Mouse (Mus musculus): ENCODE data around the gene Gps2. TPM values are rescaled to one million over a fixed set of nuclear protein-coding genes. Genes with fewer than 3 reads are reported as not detected.

Gps2 gene
- total and polyA plus RNA-seq, 3 experiments, result 45.8 to 305 (median 203) TPM

DNA sequence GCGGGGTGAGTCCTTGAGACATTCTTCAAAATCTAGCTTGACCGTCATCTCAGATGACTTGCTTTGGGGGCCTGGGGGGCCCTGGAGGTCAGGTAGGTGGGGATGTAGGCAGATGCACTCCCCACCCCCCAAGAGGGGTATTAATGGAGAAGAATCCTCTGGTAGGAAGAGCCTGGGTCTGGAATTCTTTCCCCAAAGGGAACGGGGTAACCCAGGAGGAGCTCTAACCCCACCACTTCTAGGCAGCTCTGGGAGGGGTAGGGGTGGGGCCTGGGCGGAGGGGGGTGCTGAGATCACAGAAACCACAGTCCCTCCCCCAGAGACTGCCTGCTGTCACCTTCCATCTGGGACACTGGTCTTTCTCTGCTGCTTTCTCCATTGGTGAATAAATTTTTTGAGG lies 18.4 kb upstream of the Gps2 start, which contains the start of gene Acap1:
Acap1 (minus strand) TSS at position 249 of the 400 bp plus-strand sequence.
- Histone ChIP-seq H3K4me1 (ENCODE audit: insufficient read depth, low read depth, low read length) (peaks cover 56% of the 10 kb centered on the region), H3K9me3 (replicated peaks) (no peaks in the 10 kb centered on the region), H3K4me3 (ENCODE audit: low read depth, low read length) (peak within 1 kb of the TSS; percentile 70), H3K27me3 (ENCODE audit: insufficient read depth, low read length) (no peaks in the 10 kb centered on the region), H3K36me3 (replicated peaks) (peaks cover 35% of the 10 kb centered on the region)
- no peak for TF ChIP-seq GATA2 (IDR thresholded peaks at IDR 0.05; ENCODE audit: borderline replicate concordance, low read depth, low read length)
- no peak for TF ChIP-seq CTCF (IDR thresholded peaks at IDR 0.05; ENCODE audit: low read depth, low read length)
- no peak for TF ChIP-seq TAL1 (conservative IDR thresholded peaks at IDR 0.05; ENCODE audit: low read depth, low read length)
- TF ChIP-seq GATA1 (IDR thresholded peaks at IDR 0.05; ENCODE audit: borderline replicate concordance, low read length), result no peak
- no peak for TF ChIP-seq POLR2AphosphoS5 (IDR thresholded peaks at IDR 0.05; ENCODE audit: insufficient replicate concordance, low read depth, low read length)
- ATAC-seq (ENCODE audit: extremely low read depth, insufficient number of reproducible peaks, low FRiP score, poor library complexity, severe bottlenecking) (peak; percentile 63), DNase-seq (ENCODE audit: low spot score) (peak; percentile 85)

DNA sequence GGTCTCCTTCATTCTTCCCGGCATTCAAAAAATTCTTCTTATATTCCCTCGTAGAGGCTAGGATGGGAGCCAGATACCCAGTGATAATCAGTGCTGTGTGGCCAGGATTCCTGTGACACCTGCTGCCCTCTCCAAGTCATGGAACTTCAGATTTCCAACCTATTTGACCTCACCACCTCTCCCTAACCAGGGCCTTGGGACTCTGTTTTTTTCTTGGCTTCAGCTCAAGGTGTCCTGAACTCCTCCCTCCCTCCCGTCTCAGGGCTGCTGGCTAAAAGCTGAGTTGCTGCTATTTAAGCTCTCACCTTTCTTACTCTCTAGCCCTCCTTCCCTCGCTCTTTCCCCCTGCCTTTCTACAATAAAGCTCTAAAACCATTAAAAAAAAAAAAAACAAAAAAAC lies 13.8 kb upstream of the Gps2 start:
- no peak for ATAC-seq (ENCODE audit: extremely low read depth, insufficient number of reproducible peaks, low FRiP score, poor library complexity, severe bottlenecking)
- TF ChIP-seq POLR2AphosphoS5 (IDR thresholded peaks at IDR 0.05; ENCODE audit: insufficient replicate concordance, low read depth, low read length), result no peak
- no peak overlapping the region for H3K4me3 ChIP-seq (ENCODE audit: low read depth, low read length)
- no peak for DNase-seq (ENCODE audit: low spot score)
- no peaks in the 10 kb centered on the region for H3K27me3 ChIP-seq (ENCODE audit: insufficient read depth, low read length)
- peaks cover 62% of the 10 kb centered on the region for H3K4me1 ChIP-seq (ENCODE audit: insufficient read depth, low read depth, low read length)
- H3K36me3 ChIP-seq (replicated peaks), result peaks cover 26% of the 10 kb centered on the region
- H3K9me3 ChIP-seq (replicated peaks), result no peaks in the 10 kb centered on the region

DNA sequence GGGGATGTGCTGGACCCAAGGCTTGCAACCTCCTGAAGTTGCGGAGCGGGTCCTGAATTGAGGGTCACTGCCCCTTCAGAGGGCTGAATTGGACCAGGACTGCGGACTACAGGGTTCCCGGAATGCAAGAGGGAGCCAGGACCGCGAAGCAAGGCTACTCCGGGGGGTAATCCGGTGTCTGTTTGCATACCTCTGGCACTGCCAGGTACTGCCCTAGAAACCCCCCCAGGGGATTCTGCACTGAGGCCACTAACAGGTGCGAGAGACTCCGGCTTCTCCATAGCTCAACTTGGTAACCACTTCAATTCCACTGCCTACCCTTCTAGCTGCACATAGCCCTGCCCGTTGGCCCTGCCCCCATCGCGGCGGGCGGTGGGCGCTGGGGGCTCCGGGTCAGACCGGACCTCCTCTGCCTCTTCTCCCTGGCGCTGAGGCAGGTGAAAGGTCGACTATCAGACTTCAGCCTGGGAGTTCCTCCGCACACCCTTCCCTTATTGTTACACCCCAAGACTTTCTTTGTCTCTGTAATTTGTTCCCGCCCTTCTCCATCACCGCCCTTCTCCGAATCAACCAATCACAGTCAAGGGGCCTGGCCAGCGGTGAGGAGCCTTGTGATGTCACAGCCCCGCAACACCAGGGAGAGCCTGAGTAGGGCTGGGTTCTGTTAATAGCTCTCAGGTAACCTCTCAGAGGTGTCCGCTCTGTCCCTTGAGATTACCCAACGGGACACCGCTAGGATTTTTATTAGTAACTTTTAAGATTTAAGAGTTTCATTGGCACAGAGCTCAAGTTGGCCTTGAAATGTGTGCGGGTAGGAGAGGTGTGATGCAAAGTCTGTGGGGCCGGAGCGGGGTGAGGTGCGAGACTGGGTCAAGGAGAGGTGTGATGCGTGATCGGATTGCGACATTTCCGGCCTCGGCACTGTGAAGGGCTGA lies 12.9 kb upstream of the Gps2 start, which contains the start of the genes 2810408A11Rik and Neurl4:
2810408A11Rik (minus strand) TSS at position 517 of the 935 bp plus-strand sequence.
Neurl4 (plus strand) TSS at position 602 of the 935 bp plus-strand sequence.
- Histone ChIP-seq H3K27me3 (ENCODE audit: insufficient read depth, low read length) (no peaks in the 10 kb centered on the region), H3K4me1 (ENCODE audit: insufficient read depth, low read depth, low read length) (peaks cover 57% of the 10 kb centered on the region), H3K9me3 (replicated peaks) (no peaks in the 10 kb centered on the region), H3K36me3 (replicated peaks) (peaks cover 34% of the 10 kb centered on the region), H3K4me3 (ENCODE audit: low read depth, low read length) (peak within 1 kb of the TSS; percentile 97)
- DNase-seq (ENCODE audit: low spot score) (peak; percentile 99), ATAC-seq (ENCODE audit: extremely low read depth, insufficient number of reproducible peaks, low FRiP score, poor library complexity, severe bottlenecking) (peak; percentile 87)
- TF ChIP-seq TAL1 (conservative IDR thresholded peaks at IDR 0.05; ENCODE audit: low read depth, low read length), result no peak

DNA sequence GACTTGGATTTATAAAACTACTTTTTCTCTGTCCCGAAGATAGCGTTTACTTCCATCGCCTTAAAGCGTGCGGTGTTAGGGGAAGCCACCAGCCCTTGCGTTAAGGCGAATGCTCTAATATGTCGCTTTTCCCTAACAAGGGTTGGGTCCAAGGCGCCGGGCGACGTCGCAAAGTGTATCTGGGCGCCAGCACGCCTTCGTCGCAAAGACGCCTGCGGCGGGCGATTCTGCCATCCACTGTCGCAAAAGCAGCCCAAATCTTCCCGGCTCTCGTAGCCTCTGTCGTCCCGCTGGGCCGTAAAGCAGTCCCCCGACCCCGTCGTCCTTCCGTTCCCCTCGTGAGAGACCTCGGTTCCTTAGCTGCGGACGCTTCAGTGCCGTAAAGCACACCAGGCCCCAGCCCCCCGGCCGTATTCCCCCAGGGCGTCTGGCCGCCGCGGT lies 12.3 kb upstream of the Gps2 start:
- TF ChIP-seq GATA1 (IDR thresholded peaks at IDR 0.05; ENCODE audit: borderline replicate concordance, low read length) (no peak), CTCF (IDR thresholded peaks at IDR 0.05; ENCODE audit: low read depth, low read length) (no peak), POLR2AphosphoS5 (IDR thresholded peaks at IDR 0.05; ENCODE audit: insufficient replicate concordance, low read depth, low read length) (no peak), GATA2 (IDR thresholded peaks at IDR 0.05; ENCODE audit: borderline replicate concordance, low read depth, low read length) (no peak), TAL1 (conservative IDR thresholded peaks at IDR 0.05; ENCODE audit: low read depth, low read length) (no peak)
- H3K27me3 ChIP-seq (ENCODE audit: insufficient read depth, low read length), result no peaks in the 10 kb centered on the region
- peak; percentile 56; the same call in 1 of the 2 replicates for ATAC-seq (ENCODE audit: extremely low read depth, insufficient number of reproducible peaks, low FRiP score, poor library complexity, severe bottlenecking)
- peak; percentile 92 for DNase-seq (ENCODE audit: low spot score)
- H3K4me1 ChIP-seq (ENCODE audit: insufficient read depth, low read depth, low read length), result peaks cover 60% of the 10 kb centered on the region
- H3K9me3 ChIP-seq (replicated peaks), result no peaks in the 10 kb centered on the region
- peak overlapping the region; percentile 97 for H3K4me3 ChIP-seq (ENCODE audit: low read depth, low read length)
- peaks cover 41% of the 10 kb centered on the region for H3K36me3 ChIP-seq (replicated peaks)

DNA sequence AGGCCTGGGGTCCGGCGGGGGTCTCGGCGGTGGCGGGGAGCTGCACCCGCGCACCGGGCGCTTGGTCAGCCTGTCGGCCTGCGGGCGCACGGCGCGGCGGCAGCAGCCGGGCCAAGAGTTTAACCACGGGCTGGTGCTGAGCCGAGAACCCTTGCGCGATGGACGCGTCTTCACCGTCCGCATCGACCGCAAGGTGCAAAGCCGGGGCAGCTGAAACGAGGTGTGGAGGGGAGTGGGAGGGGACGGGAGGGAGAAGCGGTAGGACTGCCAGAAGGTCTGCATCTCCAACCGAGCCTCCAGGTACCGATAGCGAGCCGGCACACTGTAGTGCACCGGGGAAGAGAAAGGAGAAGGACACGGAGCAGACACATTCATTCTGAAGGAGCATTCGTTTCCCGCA lies 11.7 kb upstream of the Gps2 start:
- no peaks in the 10 kb centered on the region for H3K9me3 ChIP-seq (replicated peaks)
- peaks cover 46% of the 10 kb centered on the region for H3K36me3 ChIP-seq (replicated peaks)
- peaks cover 60% of the 10 kb centered on the region for H3K4me1 ChIP-seq (ENCODE audit: insufficient read depth, low read depth, low read length)
- TF ChIP-seq CTCF (IDR thresholded peaks at IDR 0.05; ENCODE audit: low read depth, low read length), result no peak
- TF ChIP-seq TAL1 (conservative IDR thresholded peaks at IDR 0.05; ENCODE audit: low read depth, low read length), result no peak
- TF ChIP-seq POLR2AphosphoS5 (IDR thresholded peaks at IDR 0.05; ENCODE audit: insufficient replicate concordance, low read depth, low read length), result no peak
- TF ChIP-seq GATA2 (IDR thresholded peaks at IDR 0.05; ENCODE audit: borderline replicate concordance, low read depth, low read length), result no peak
- TF ChIP-seq GATA1 (IDR thresholded peaks at IDR 0.05; ENCODE audit: borderline replicate concordance, low read length), result no peak
- peak overlapping the region; percentile 97 for H3K4me3 ChIP-seq (ENCODE audit: low read depth, low read length)
- DNase-seq (ENCODE audit: low spot score) (no peak), ATAC-seq (ENCODE audit: extremely low read depth, insufficient number of reproducible peaks, low FRiP score, poor library complexity, severe bottlenecking) (no peak)
- no peaks in the 10 kb centered on the region for H3K27me3 ChIP-seq (ENCODE audit: insufficient read depth, low read length)

DNA sequence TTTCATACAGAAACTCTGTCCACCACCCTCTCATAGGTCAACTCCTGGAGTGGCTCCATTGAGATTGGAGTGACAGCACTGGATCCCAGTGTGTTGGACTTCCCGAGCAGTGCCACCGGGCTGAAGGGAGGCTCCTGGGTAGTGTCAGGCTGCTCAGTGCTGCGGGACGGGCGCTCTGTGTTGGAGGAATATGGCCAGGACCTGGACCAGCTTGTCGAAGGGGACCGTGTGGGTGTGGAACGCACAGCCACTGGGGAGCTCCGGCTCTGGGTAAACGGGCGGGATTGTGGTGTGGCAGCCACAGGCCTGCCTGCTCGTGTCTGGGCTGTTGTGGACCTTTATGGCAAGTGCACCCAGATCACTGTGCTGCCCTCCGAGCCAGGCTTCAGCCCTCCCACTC lies 10.7 kb upstream of the Gps2 start:
- ATAC-seq (ENCODE audit: extremely low read depth, insufficient number of reproducible peaks, low FRiP score, poor library complexity, severe bottlenecking), result no peak
- peaks cover 60% of the 10 kb centered on the region for H3K4me1 ChIP-seq (ENCODE audit: insufficient read depth, low read depth, low read length)
- no peaks in the 10 kb centered on the region for H3K9me3 ChIP-seq (replicated peaks)
- H3K27me3 ChIP-seq (ENCODE audit: insufficient read depth, low read length), result no peaks in the 10 kb centered on the region
- no peak for DNase-seq (ENCODE audit: low spot score)
- TF ChIP-seq POLR2AphosphoS5 (IDR thresholded peaks at IDR 0.05; ENCODE audit: insufficient replicate concordance, low read depth, low read length) (no peak), TAL1 (conservative IDR thresholded peaks at IDR 0.05; ENCODE audit: low read depth, low read length) (no peak), GATA2 (IDR thresholded peaks at IDR 0.05; ENCODE audit: borderline replicate concordance, low read depth, low read length) (no peak), CTCF (IDR thresholded peaks at IDR 0.05; ENCODE audit: low read depth, low read length) (no peak), GATA1 (IDR thresholded peaks at IDR 0.05; ENCODE audit: borderline replicate concordance, low read length) (no peak)
- peak overlapping the region; percentile 97 for H3K4me3 ChIP-seq (ENCODE audit: low read depth, low read length)
- peaks cover 51% of the 10 kb centered on the region for H3K36me3 ChIP-seq (replicated peaks)

Measured in G1E (cell line).